ENCODE assay signal across 34 mouse cellular contexts in genomic region chr19:44567763-44568162, GRCm38 (mm10). TPM values are rescaled to one million over a fixed set of nuclear protein-coding genes. Genes with fewer than 3 reads are reported as not detected.
A peak's percentile ranks its signal among the peaks of the same experiment; 100 is the strongest.
DNase-seq lines count a peak whose midpoint lies in the region; ATAC-seq and TF ChIP-seq lines count a peak whose summit lies in the region.
"Had no signal": no experiment of that assay in that cellular context is flagged by ENCODE, and none has a peak within 500 bp of the region (broad histone marks: within the 10 kb centered on the region; RNA-seq: fewer than 3 reads in every experiment).

No protein-coding gene starts in this region.

- 0 out of 2 replicates have a peak, but pooled peaks have one; percentile 27 for ATAC-seq in kidney, postnatal 0 days (replicated peaks; ENCODE audit: low FRiP score, low read depth)
- ATAC-seq: activated CD4-positive, CD25-positive, alpha-beta regulatory T cell, adult 4 months; forebrain, embryonic 15.5 days had no signal

- H3K4me1 ChIP-seq in kidney, postnatal 0 days (replicated peaks; ENCODE audit: insufficient read depth, low read length) = peaks cover 10% of the 10 kb centered on the region; the same call in 1 of the 2 replicates
- peaks cover 3% of the 10 kb centered on the region; the same call in 1 of the 2 replicates for H3K4me1 ChIP-seq in lung, adult 2 months (ENCODE audit: control insufficient read depth, insufficient read depth, low read length)

- WGBS in kidney, postnatal 0 days = 77% methylated on average over 3 of the region's 3 CpGs
- WGBS in lung, adult 2 months = 54% methylated on average over 3 of the region's 3 CpGs

- no peak for DNase-seq in gastrocnemius, adult 2 months
- no peak for DNase-seq in gastrocnemius, postnatal 14 days
- no peak for DNase-seq in kidney, postnatal 0 days (ENCODE audit: low spot score)
- DNase-seq in kidney, postnatal 4 days = no peak
- peak; percentile 27 for DNase-seq in lung, adult 2 months
- no peak for DNase-seq in lung, postnatal 14 days
- no peak for DNase-seq in frontal cortex, postnatal 25 days (ENCODE audit: low spot score in 2 of 2)
- DNase-seq: adrenal gland, adult 8-10 months; adrenal gland, postnatal 25 days; cerebellum, adult 11-12 months; cerebellum, adult 8-10 months; cerebellum, postnatal 10 days; cerebellum, postnatal 36 days; embryo, embryonic 11 days; gastrocnemius, postnatal 36 days; heart, adult 2 months; heart, postnatal 14 days; heart, postnatal 4 days had no signal

- no peaks in the 10 kb centered on the region for H3K9me3 ChIP-seq in kidney, postnatal 0 days (replicated peaks; ENCODE audit: low read length)
- H3K9me3 ChIP-seq: embryonic facial prominence, embryonic 10.5 days; embryonic facial prominence, embryonic 13.5 days; forebrain, embryonic 12.5 days; forebrain, embryonic 15.5 days; heart, embryonic 10.5 days; heart, embryonic 13.5 days had no signal

- no peak overlapping the region for H3K9ac ChIP-seq in kidney, postnatal 0 days (ENCODE audit: low read depth, low read length)
- H3K9ac ChIP-seq: embryonic facial prominence, embryonic 13.5 days; forebrain, embryonic 12.5 days; forebrain, embryonic 15.5 days; heart, embryonic 13.5 days; hindbrain, embryonic 14.5 days had no signal

- TF ChIP-seq CTCF in gastrocnemius, adult 2 months (IDR thresholded peaks at IDR 0.05) = no peak
- TF ChIP-seq CTCF in kidney, postnatal 0 days (IDR thresholded peaks at IDR 0.05; ENCODE audit: low read depth) = no peak
- no peak for TF ChIP-seq CTCF in lung, adult 2 months (IDR thresholded peaks at IDR 0.05; ENCODE audit: insufficient read depth, low read length)

- no peaks in the 10 kb centered on the region for H3K27me3 ChIP-seq in kidney, postnatal 0 days (ENCODE audit: insufficient read depth, low read length)
- H3K27me3 ChIP-seq: embryonic facial prominence, embryonic 13.5 days; forebrain, embryonic 12.5 days; forebrain, embryonic 15.5 days; heart, embryonic 13.5 days had no signal

- H3K4me2 ChIP-seq in kidney, postnatal 0 days (ENCODE audit: low read length) = no peak overlapping the region
- H3K4me2 ChIP-seq: embryonic facial prominence, embryonic 13.5 days; forebrain, embryonic 12.5 days; forebrain, embryonic 15.5 days; heart, embryonic 13.5 days; hindbrain, embryonic 14.5 days had no signal

- no peak overlapping the region for H3K4me3 ChIP-seq in gastrocnemius, adult 2 months
- no peak overlapping the region for H3K4me3 ChIP-seq in kidney, postnatal 0 days (replicated peaks; ENCODE audit: low read depth, low read length)
- H3K4me3 ChIP-seq in lung, adult 2 months (replicated peaks; ENCODE audit: extremely low read depth, low read depth, low read length) = no peak overlapping the region
- H3K4me3 ChIP-seq: embryonic facial prominence, embryonic 10.5 days; embryonic facial prominence, embryonic 13.5 days; erythroblast, embryonic 14.5 days; forebrain, embryonic 12.5 days; forebrain, embryonic 15.5 days; heart, adult 2 months; heart, embryonic 10.5 days; heart, embryonic 13.5 days had no signal

- peaks cover 70% of the 10 kb centered on the region for H3K36me3 ChIP-seq in kidney, postnatal 0 days (ENCODE audit: insufficient read depth, low read length)

- intact Hi-C loops in gastrocnemius, adult 2 months (cut with DNase I) = no loop called here
- intact Hi-C loops in gastrocnemius, postnatal 14 days (cut with DNase I; ENCODE audit: low total_unique reads) = no loop called here

- H3K27ac ChIP-seq in gastrocnemius, adult 2 months = peak overlapping the region; percentile 74; the same call in 1 of the 2 replicates
- no peak overlapping the region for H3K27ac ChIP-seq in kidney, postnatal 0 days
- H3K27ac ChIP-seq: embryonic facial prominence, embryonic 10.5 days; embryonic facial prominence, embryonic 13.5 days; forebrain, embryonic 12.5 days; forebrain, embryonic 15.5 days; heart, adult 2 months; heart, embryonic 10.5 days; heart, embryonic 13.5 days; hindbrain, embryonic 14.5 days had no signal

- TF ChIP-seq POLR2A in lung, adult 2 months (IDR thresholded peaks at IDR 0.05; ENCODE audit: borderline replicate concordance, extremely low read depth, low read depth, low read length) = no peak

RNA-seq across cellular contexts. Expression of gene Hif1an, which starts 5.1 kb away (rescaled TPM):
- 100 to 1,000 TPM; 100 to 116 TPM for total RNA-seq in gastrocnemius, adult 2 months (2021)
- 10 to 100 TPM; 80.1 to 84.0 TPM for total RNA-seq in gastrocnemius, postnatal 14 days (2021)
- polyA plus RNA-seq in kidney, postnatal 0 days (2015; fragmentation: Nextera tagmentation; extraction: Ambion mirVana) = 16.4 and 18.0 TPM in 2 replicates
- 15.2 and 27.0 TPM in 2 replicates for polyA plus RNA-seq in lung, adult 2 months (2012; rRNA removed)

RNA-seq across cellular contexts. Expression of gene Ndufb8, which starts 12.5 kb away (rescaled TPM):
- total RNA-seq in gastrocnemius, adult 2 months (2021) = 1,000 to 10,000 TPM in 1 of 2 experiments, 100 to 1,000 TPM in 1; 866 to 1,200 TPM
- total RNA-seq in gastrocnemius, postnatal 14 days (2021) = 100 to 1,000 TPM; 768 to 897 TPM
- polyA plus RNA-seq in kidney, postnatal 0 days (2015; fragmentation: Nextera tagmentation; extraction: Ambion mirVana) = 963 and 1,015 TPM in 2 replicates
- 251 and 363 TPM in 2 replicates for polyA plus RNA-seq in lung, adult 2 months (2012; rRNA removed)

RNA-seq across cellular contexts. Expression of gene Gm20538, which starts 15.1 kb away (rescaled TPM):
- total RNA-seq in gastrocnemius, adult 2 months (2021) = not detected
- total RNA-seq in gastrocnemius, postnatal 14 days (2021) = not detected
- polyA plus RNA-seq in kidney, postnatal 0 days (2015; fragmentation: Nextera tagmentation; extraction: Ambion mirVana) = 1.2 TPM in 1 of 2 replicates, not detected in the other
- polyA plus RNA-seq in lung, adult 2 months (2012; rRNA removed) = not detected in 2 replicates
- total RNA-seq: adrenal gland, adult 8-10 months; adrenal gland, postnatal 25 days; ES-E14; gastrocnemius, adult 8-10 months; gastrocnemius, postnatal 36 days; granulocyte monocyte progenitor cell, adult 5-6 weeks; heart, adult 2 months; heart, postnatal 14 days; heart, postnatal 4 days had no signal
- polyA plus RNA-seq: brain, embryonic 14.5 days; cortical plate, adult 2 months; embryonic facial prominence, embryonic 10.5 days; embryonic facial prominence, embryonic 13.5 days; erythroblast, embryonic 14.5 days; forebrain, embryonic 12.5 days; forebrain, embryonic 15.5 days; heart, adult 2 months; heart, embryonic 10.5 days; heart, embryonic 13.5 days; heart, embryonic 16.5 days; hindbrain, embryonic 11.5 days; hindbrain, embryonic 14.5 days had no signal

RNA-seq across cellular contexts. Expression of gene Sec31b, which starts 22.1 kb away (rescaled TPM):
- 10 to 100 TPM; 19.0 to 21.9 TPM for total RNA-seq in gastrocnemius, adult 2 months (2021)
- total RNA-seq in gastrocnemius, postnatal 14 days (2021) = 1 to 10 TPM; 6.5 to 9.2 TPM
- polyA plus RNA-seq in kidney, postnatal 0 days (2015; fragmentation: Nextera tagmentation; extraction: Ambion mirVana) = 1.0 and 1.2 TPM in 2 replicates
- 3.6 TPM in 2 replicates for polyA plus RNA-seq in lung, adult 2 months (2012; rRNA removed)
- polyA plus RNA-seq: erythroblast, embryonic 14.5 days had no signal
